Mouse (Mus musculus) bone marrow macrophage, adult 2 months (primary cell): Measurements from ENCODE around the gene Cbfa2t2.

Experiments used
- CTCF ChIP-seq: IDR thresholded peaks from 2 replicates; pipeline ENCODE4 v1.5.1; 2012; ENCODE audit warnings: low read depth, mild to moderate bottlenecking, low read length, moderate library complexity
- POLR2A ChIP-seq: IDR thresholded peaks from 2 replicates; pipeline ENCODE4 v1.6.1; 2012; ENCODE audit warnings: mild to moderate bottlenecking, low read depth, low read length, borderline replicate concordance

- no peak for TF ChIP-seq POLR2A
- TF ChIP-seq CTCF, result no peak
These were observed 96.6 kb downstream of the Cbfa2t2 start for GRCm38 (mm10) chr2:154532888-154533287.
